Mouse (Mus musculus): ENCODE measurements around the gene AI413582.

DNA sequence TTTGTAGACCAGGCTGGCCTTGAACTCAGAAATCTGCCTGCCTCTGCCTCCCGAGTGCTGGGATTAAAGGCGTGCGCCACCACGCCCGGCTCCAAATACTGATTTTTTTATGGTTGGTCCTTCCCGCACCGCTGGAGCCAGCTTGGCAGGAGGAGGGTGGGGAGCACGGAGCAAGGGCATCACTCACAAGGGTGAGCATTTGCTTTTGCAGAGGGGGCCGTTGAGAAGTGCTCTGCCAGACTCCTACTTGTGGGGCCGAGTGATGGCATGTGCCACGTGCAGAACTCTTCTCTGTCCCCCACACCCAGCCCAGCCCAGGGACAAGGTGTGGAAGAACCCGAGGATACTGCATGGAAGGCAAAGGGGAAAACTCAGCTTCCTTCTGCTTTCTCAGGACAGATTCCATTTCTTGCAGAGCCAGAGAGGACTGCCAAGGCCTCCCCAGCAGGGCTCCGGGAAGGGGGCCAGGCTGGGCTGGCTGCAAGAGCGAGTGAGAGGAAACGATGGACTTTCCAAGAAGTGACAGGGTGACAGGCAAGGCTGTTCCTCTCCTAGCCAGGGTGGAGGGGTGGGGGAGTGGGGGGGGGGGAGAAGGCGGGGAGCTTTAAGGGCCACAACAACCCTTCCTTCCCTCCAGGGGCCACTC is 9.0 kb upstream of the AI413582 start:
- no peak for TF ChIP-seq POLR2A (IDR thresholded peaks at IDR 0.05; ENCODE audit: low read depth, low read length)
- no peak for TF ChIP-seq CTCF (IDR thresholded peaks at IDR 0.05; ENCODE audit: extremely low read depth, insufficient read length, insufficient replicate concordance, low read depth, low read length)
